Comparison of ENCODE assay signal across 9 mouse cellular contexts in the genomic region with DNA sequence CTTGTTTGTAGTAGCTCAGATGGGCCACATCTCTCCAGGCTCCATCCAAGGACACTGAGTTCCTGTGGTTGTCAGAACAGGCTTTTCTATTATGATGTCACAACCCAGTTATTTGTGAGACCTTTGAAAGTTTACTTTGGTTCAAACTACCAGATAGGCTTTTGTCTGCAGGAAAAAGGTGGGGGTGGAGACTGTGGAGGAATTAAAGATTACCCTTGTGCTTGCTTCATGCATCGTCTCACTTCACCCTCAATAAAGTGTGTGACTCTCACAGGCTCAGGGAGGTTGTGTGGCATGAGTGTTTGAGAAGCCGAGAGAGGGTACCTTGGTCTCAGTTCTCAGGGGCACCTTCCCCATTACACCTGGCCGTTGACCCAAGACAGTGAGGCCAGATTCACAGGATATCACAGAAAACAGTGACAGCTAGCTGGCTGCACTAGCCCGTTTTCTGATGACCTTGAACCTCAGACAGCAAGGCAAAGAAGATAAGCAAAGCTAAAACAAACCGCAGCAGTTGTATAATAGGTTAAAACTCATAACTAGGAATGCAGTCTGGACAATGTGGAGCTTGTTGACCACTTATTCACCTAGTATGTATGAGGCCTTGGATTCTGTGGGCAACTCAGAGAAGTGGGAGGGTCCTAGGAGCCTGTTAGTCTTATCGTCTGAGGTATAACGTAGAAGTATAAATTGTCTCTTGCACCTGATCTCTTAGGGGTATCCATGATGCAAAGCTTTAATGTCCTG.
DNase-seq lines count a peak whose midpoint lies in the region; TF ChIP-seq lines count a peak whose summit lies in the region.
"Had no signal": no experiment of that assay in that cellular context is flagged by ENCODE, and none has a peak within 500 bp of the region (broad histone marks: within the 10 kb centered on the region; RNA-seq: fewer than 3 reads in every experiment).

No protein-coding gene starts in this region.

- no peaks in the 10 kb centered on the region for H3K36me3 ChIP-seq in heart, embryonic 10.5 days

- no peak for TF ChIP-seq CTCF in embryonic fibroblast, embryonic 13.5 days (IDR thresholded peaks at IDR 0.05; ENCODE audit: borderline replicate concordance, insufficient read depth, low read length)

- H3K27me3 ChIP-seq in heart, embryonic 10.5 days (ENCODE audit: insufficient read depth, poor library complexity, severe bottlenecking) = no peaks in the 10 kb centered on the region

- H3K4me3 ChIP-seq in heart, embryonic 10.5 days = no peak overlapping the region
- H3K4me3 ChIP-seq in embryonic fibroblast, embryonic 13.5 days (ENCODE audit: insufficient read depth, low read length) = no peak overlapping the region
- H3K4me3 ChIP-seq: megakaryocyte, embryonic 14.5 days had no signal

- TF ChIP-seq POLR2A in embryonic fibroblast, embryonic 13.5 days (IDR thresholded peaks at IDR 0.05; ENCODE audit: low read depth, low read length) = no peak

- peak overlapping the region; percentile 80 for H3K27ac ChIP-seq in heart, embryonic 10.5 days
- peak overlapping the region; percentile 95 for H3K27ac ChIP-seq in embryonic fibroblast, embryonic 13.5 days (ENCODE audit: insufficient read depth, low read length)

- H3K9me3 ChIP-seq in heart, embryonic 10.5 days = no peaks in the 10 kb centered on the region

- 56% methylated on average over 7 of the region's 7 CpGs for WGBS in heart, embryonic 10.5 days

- peaks cover 24% of the 10 kb centered on the region for H3K4me1 ChIP-seq in heart, embryonic 10.5 days
- H3K4me1 ChIP-seq in embryonic fibroblast, embryonic 13.5 days (ENCODE audit: control insufficient read depth, insufficient read depth, low read length) = peaks cover 12% of the 10 kb centered on the region
- H3K4me1 ChIP-seq: megakaryocyte, embryonic 14.5 days had no signal

- DNase-seq in heart, embryonic 10.5 days (ENCODE audit: low spot score) = no peak
- no peak for DNase-seq in heart, adult 11 months
- peak; percentile 45 for DNase-seq in 416B (ENCODE audit: low read depth)
- DNase-seq in kidney, postnatal 25 days = peak; percentile 32 to 55
- no peak for DNase-seq in frontal cortex, postnatal 25 days (ENCODE audit: low spot score in 2 of 2)
- DNase-seq in cerebellum, adult 18-20 months = no peak
- no peak for DNase-seq in urinary bladder, postnatal 10 days (ENCODE audit: low spot score)

Comparison
In these comparisons a context has a peak if more than half of its experiments do, and no peak if none do; other contexts are left out.
1. DNase-seq: peak in 416B (single experiment) and kidney, postnatal 25 days (2 of 2); none in heart, embryonic 10.5 days (single experiment), heart, adult 11 months (single experiment), frontal cortex, postnatal 25 days (0 of 2), cerebellum, adult 18-20 months (0 of 2) and urinary bladder, postnatal 10 days (single experiment).